Mouse (Mus musculus) CH12.LX (cell line): ENCODE measurements around the gene Rpl12. TPM values are rescaled to one million over a fixed set of nuclear protein-coding genes. Genes with fewer than 3 reads are reported as not detected.

Source experiments
- DNase-seq: peaks from one replicate; pipeline ENCODE4 v3.0.0-alpha.2; 2013; ENCODE audit errors: extremely low read depth
- H3K27ac ChIP-seq: 2 replicates; pipeline ENCODE4 v1.5.1; 2012; ENCODE audit warnings: low read depth, mild to moderate bottlenecking, control low read depth, moderate library complexity; ENCODE audit not compliant: insufficient read depth
- H3K27me3 ChIP-seq: replicated peaks from 2 replicates; pipeline ENCODE3; 2012; ENCODE audit warnings: inconsistent platforms
- H3K36me3 ChIP-seq, 2 experiments: replicated peaks in 1 of 2; 2 replicates each; pipeline versions ENCODE3 to v1.6.1; 2012; ENCODE audit warnings: inconsistent platforms in 1 of 2, low read length in 1 of 2, mild to moderate bottlenecking in 1 of 2, mixed read lengths in 1 of 2, moderate library complexity in 1 of 2; ENCODE audit not compliant: control insufficient read depth in 1 of 2, insufficient read depth in 1 of 2
- H3K4me1 ChIP-seq, 2 experiments: 2 replicates each; pipeline ENCODE4 v1.6.1; 2012; ENCODE audit warnings: inconsistent platforms in 1 of 2, moderate library complexity in 1 of 2; ENCODE audit not compliant: insufficient read depth in 2 of 2, control insufficient read depth in 1 of 2
- H3K4me2 ChIP-seq: 2 replicates; pipeline ENCODE4 v1.6.1; 2012; ENCODE audit warnings: low read depth, mild to moderate bottlenecking, control low read depth; ENCODE audit not compliant: poor library complexity, insufficient read depth, severe bottlenecking
- H3K4me3 ChIP-seq, 3 experiments: fragments of 150-350 bp in 1 of 3; sonication (generic) in 1 of 3; replicated peaks in 1 of 3; 2 replicates each; pipeline versions ENCODE3 to v1.5.1; 2011 to 2012; ENCODE audit warnings: low read depth in 2 of 3, low read length in 2 of 3, mild to moderate bottlenecking in 2 of 3, moderate library complexity in 2 of 3, control low read depth in 1 of 3, improper control_type of control experiment in 1 of 3, inconsistent platforms in 1 of 3, mixed read lengths in 1 of 3; ENCODE audit not compliant: poor library complexity in 1 of 3
- H3K79me2 ChIP-seq: replicated peaks from 2 replicates; pipeline ENCODE4 v1.6.1; 2012; ENCODE audit warnings: mild to moderate bottlenecking, moderate library complexity; ENCODE audit not compliant: control insufficient read depth, poor library complexity, insufficient read depth, severe bottlenecking; ENCODE audit errors: extremely low read depth
- H3K9ac ChIP-seq: 2 replicates; pipeline ENCODE4 v1.6.1; 2012; ENCODE audit warnings: low read depth, mild to moderate bottlenecking, control low read depth, moderate library complexity; ENCODE audit not compliant: insufficient read depth
- H3K9me3 ChIP-seq: replicated peaks from 2 replicates; pipeline ENCODE3; 2012; ENCODE audit warnings: low read length, inconsistent platforms, mixed read lengths
- CTCF ChIP-seq, 2 experiments: IDR thresholded peaks in 1 of 2; conservative IDR thresholded peaks in 1 of 2; 2 replicates each; pipeline ENCODE4 v1.5.1; 2011 to 2012; ENCODE audit warnings: low read depth in 2 of 2, low read length in 2 of 2, improper control_type of control experiment in 1 of 2, inconsistent platforms in 1 of 2, mild to moderate bottlenecking in 1 of 2, moderate library complexity in 1 of 2
- EP300 ChIP-seq: IDR thresholded peaks from 2 replicates; pipeline ENCODE4 v1.6.1; 2011; ENCODE audit warnings: low read length, improper control_type of control experiment
- HCFC1 ChIP-seq: IDR thresholded peaks from 2 replicates; pipeline ENCODE4 v1.6.1; 2012; ENCODE audit warnings: low read depth, mild to moderate bottlenecking, inconsistent platforms, low read length, improper control_type of control experiment
- JUN ChIP-seq: IDR thresholded peaks from 2 replicates; pipeline ENCODE4 v1.6.1; 2011; ENCODE audit warnings: low read depth, mild to moderate bottlenecking, low read length, improper control_type of control experiment, moderate library complexity; ENCODE audit not compliant: insufficient read depth
- KAT2A ChIP-seq: IDR thresholded peaks from 2 replicates; pipeline ENCODE4 v1.6.1; 2012; ENCODE audit warnings: low read length, improper control_type of control experiment, inconsistent platforms; ENCODE audit not compliant: insufficient replicate concordance
- MAFK ChIP-seq: IDR thresholded peaks from 2 replicates; pipeline ENCODE4 v1.6.1; 2011; ENCODE audit warnings: low read length, improper control_type of control experiment; ENCODE audit not compliant: insufficient replicate concordance
- NELFE ChIP-seq: IDR thresholded peaks from 2 replicates; pipeline ENCODE4 v1.6.1; 2011; ENCODE audit warnings: low read depth, low read length, improper control_type of control experiment
- RAD21 ChIP-seq: IDR thresholded peaks from 2 replicates; pipeline ENCODE4 v1.6.1; 2011; ENCODE audit warnings: low read depth, mild to moderate bottlenecking, low read length, improper control_type of control experiment, moderate library complexity
- RCOR1 ChIP-seq: conservative IDR thresholded peaks from 2 replicates; pipeline ENCODE4 v1.6.1; 2012; ENCODE audit warnings: low read depth, mild to moderate bottlenecking, inconsistent platforms, low read length, improper control_type of control experiment
- SMC3 ChIP-seq: IDR thresholded peaks from 2 replicates; pipeline ENCODE4 v1.6.1; 2011; ENCODE audit warnings: low read depth, low read length, improper control_type of control experiment
- ZC3H11A ChIP-seq: IDR thresholded peaks from 2 replicates; pipeline ENCODE4 v1.6.1; 2012; ENCODE audit warnings: low read depth, mild to moderate bottlenecking, inconsistent platforms, low read length, improper control_type of control experiment
- dilution Hi-C: fragments of 300-500 bp; cut with MboI; formaldehyde crosslinking; loops from 2 replicates; pipeline ENCODE4 v1.14.3; 2020; ENCODE audit warnings: low sequenced_read_pairs; ENCODE audit not compliant: extremely low pct_unique_long_range_greater_than_20kb, extremely low pct_ligation_motif_present
- in situ Hi-C: fragments of 300-500 bp; cut with MboI; formaldehyde crosslinking; loops from 3 replicates; pipeline ENCODE4 v1.14.3; 2019; ENCODE audit warnings: low sequenced_read_pairs, low pct_ligation_motif_present, low pct_unique_long_range_greater_than_20kb, mixed read lengths
- polyA plus RNA-seq: library from polyadenylated mRNA; unstranded; fragments of >175 nt; gene quantifications from 2 replicates; pipeline ENCODE4 v1.2.1, GENCODE M21; 2012; ENCODE audit warnings: low read depth; ENCODE audit not compliant: insufficient read length
- total RNA-seq, 2 experiments: library from RNA; depleted of rRNA; stranded (reverse); fragments of 300-350 nt in 1 of 2; fragments of >200 nt in 1 of 2; gene quantifications; 2 replicates each; pipeline ENCODE4 v1.2.3; 2012 to 2014

The Rpl12 gene
- total and polyA plus RNA-seq, 3 experiments: 87.8 to 2,528 (median 1,298) TPM

DNA sequence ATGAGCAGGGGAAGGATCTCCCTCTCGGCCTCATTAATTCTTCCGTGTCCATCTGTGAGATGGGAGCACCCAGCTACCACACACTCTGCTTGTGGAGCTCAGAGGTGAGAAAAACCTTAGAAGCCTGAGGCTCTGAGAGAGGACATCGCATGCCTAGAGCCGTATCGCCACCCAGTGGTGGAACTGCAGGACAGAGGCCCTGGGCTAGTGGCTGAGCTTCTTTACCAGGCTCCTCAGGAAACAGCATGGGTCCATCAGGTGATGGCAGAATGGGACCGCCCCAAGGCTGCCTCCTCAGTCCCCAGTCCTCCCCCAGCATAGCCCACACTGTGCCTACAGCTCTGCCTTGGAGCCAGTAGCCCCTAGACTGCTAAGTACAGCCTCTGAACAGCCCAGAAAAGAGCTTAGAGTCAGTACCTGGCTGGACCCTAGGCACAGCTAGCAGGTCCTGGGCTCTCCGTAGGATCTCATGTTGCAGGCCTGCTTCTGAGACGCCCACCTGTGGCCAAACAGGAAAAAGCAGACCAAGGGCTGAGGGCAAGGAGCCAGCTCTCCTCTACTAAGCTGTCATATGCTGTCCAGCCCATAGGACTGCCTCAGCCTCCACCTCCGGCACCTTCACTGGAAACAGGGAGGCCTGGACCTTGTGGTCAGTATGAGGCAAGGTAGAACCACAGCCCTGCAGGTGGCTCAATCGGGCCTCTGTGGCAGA, 33.0 kb upstream of the Rpl12 start:
- Histone ChIP-seq H3K4me1 (peaks cover 0 to 11% of the 10 kb centered on the region in 2 experiments; a peak in 1 of 4 replicates), H3K9me3 (no peaks in the 10 kb centered on the region), H3K27me3 (no peaks in the 10 kb centered on the region), H3K4me3 (no peak overlapping the region), H3K4me2 (no peak overlapping the region), H3K36me3 (peaks cover 17 to 46% of the 10 kb centered on the region in 2 experiments), H3K27ac (no peak overlapping the region), H3K79me2 (no peaks in the 10 kb centered on the region), H3K9ac (no peak overlapping the region)
- TF ChIP-seq KAT2A: no peak
- peak; percentile 47 for TF ChIP-seq SMC3
- no peak for TF ChIP-seq HCFC1
- TF ChIP-seq RAD21: peak; percentile 73
- peak; percentile 32 to 76; a peak in 3 of 4 replicates for TF ChIP-seq CTCF (conservative IDR thresholded peaks at IDR 0.05 in 1 of 2, IDR thresholded peaks at IDR 0.05 in 1 of 2; ENCODE audit: low read depth in 2 of 2, low read length in 2 of 2)
- peak; percentile 55 for DNase-seq
- dilution Hi-C loops (no loop called here), in situ Hi-C loops (no loop called here)

DNA sequence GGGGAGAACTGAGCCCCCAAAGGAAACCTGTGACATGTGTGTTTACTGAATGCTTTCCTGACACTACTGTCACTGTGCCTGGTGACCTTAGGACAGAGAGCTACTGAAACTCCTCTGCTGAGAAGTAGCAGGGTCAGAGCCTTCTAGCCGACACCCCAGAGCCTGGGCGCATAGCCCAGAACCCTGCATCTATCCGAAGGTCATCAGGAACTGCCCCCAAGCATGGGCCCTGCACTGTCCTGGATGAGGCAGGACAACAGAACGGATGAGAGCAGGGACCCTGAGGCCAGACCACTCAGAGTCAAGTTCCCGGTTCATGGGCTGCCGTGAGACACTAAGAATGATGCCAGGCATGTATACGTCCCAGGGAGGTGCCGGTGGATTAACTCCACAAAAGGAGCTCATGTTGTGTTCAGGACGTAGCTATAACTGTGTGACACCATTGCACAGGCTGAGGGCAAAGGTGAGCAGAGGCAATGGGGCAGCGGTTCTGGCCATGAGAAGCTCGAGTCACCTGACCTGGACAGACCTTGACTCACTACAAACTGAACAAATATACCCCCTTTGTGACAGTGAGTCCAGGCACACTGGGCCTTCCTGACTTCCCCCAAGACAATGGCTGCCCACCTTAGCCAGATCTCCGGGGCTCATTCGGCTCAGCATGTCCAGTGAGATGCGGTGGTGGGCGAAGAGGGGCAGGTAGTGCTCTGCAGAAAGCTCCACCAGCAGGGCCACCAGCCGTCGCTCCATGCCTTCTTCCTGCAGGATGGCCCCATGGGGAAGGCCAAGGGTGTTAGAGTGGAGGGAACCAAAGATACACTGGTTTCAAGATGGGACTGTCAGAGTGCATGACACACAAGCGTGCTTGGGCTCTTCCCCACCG, 32.2 kb upstream of the Rpl12 start:
- Histone ChIP-seq H3K4me2 (no peak overlapping the region), H3K9ac (no peak overlapping the region), H3K36me3 (peaks cover 19 to 50% of the 10 kb centered on the region in 2 experiments), H3K79me2 (no peaks in the 10 kb centered on the region), H3K9me3 (no peaks in the 10 kb centered on the region), H3K4me3 (no peak overlapping the region), H3K27me3 (no peaks in the 10 kb centered on the region), H3K27ac (no peak overlapping the region), H3K4me1 (peaks cover 0 to 11% of the 10 kb centered on the region in 2 experiments; a peak in 1 of 4 replicates)
- DNase-seq: no peak
- dilution Hi-C loops: no loop called here
- in situ Hi-C loops: no loop called here
- TF ChIP-seq RAD21 (no peak), RCOR1 (no peak), EP300 (no peak), JUN (no peak), NELFE (no peak), MAFK (no peak), CTCF (conservative IDR thresholded peaks at IDR 0.05 in 1 of 2, IDR thresholded peaks at IDR 0.05 in 1 of 2; ENCODE audit: low read depth in 2 of 2, low read length in 2 of 2) (no peak), ZC3H11A (no peak)
